Mouse (Mus musculus): ENCODE results near the gene Zmiz1. TPM values are rescaled to one million over a fixed set of nuclear protein-coding genes. Genes with fewer than 3 reads are reported as not detected.

Gene Zmiz1
- total and polyA plus RNA-seq, 2 experiments from 2014 or later: 50.6 to 135 TPM

- Histone ChIP-seq H3K36me3 (ENCODE audit: insufficient read depth, low read length) (no peaks in the 10 kb centered on the region), H3K9ac (replicated peaks; ENCODE audit: low read length) (peak overlapping the region; percentile 95), H3K4me1 (ENCODE audit: insufficient read depth, low read length) (peaks cover 45% of the 10 kb centered on the region), H3K4me2 (ENCODE audit: low read depth, low read length) (peak overlapping the region; percentile 98), H3K27me3 (ENCODE audit: insufficient read depth, low read length) (no peaks in the 10 kb centered on the region), H3K9me3 (ENCODE audit: low read length) (no peaks in the 10 kb centered on the region), H3K27ac (peak overlapping the region; percentile 96), H3K4me3 (ENCODE audit: low read length) (peak overlapping the region; percentile 65)
- ATAC-seq: peak; percentile 80
- peak; percentile 88 for DNase-seq (ENCODE audit: low spot score)
- TF ChIP-seq CTCF (IDR thresholded peaks at IDR 0.05; ENCODE audit: low read depth): no peak
- WGBS: under 1% methylated on average over 71 of the region's 103 CpGs
Observed at GRCm38 (mm10) chr14:25607141-25607967, 148.4 kb downstream of the Zmiz1 start.

DNA sequence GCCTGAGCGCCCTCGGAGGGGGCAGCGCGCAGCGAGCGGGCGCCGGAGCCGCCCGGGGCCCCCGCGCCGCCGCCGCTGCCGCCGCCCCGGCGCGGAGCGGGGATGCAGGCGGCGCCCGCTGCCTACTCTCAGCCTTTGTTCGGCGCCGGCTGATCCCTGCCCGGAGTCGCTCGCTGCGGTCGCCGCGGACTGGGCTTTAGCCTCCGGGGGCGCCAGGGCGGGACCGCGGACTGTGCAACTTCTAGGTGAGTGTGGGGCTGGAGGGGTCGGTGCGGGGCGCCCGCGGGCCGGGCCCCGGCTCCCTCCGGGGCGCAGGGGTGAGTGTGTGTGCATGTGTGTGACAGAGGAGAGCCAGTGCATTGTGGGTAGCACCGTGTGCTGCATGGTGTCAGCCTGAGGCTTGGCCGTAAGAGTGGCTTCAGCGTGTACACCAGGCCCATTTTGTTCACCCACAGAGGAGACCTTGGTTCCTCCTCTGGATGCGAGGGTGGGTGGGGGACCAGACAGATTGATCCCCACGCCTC lies 149.0 kb downstream of the Zmiz1 start:
- peak; percentile 78 for ATAC-seq
- H3K27me3 ChIP-seq (ENCODE audit: insufficient read depth, low read length): no peaks in the 10 kb centered on the region
- H3K4me3 ChIP-seq (ENCODE audit: low read length): peak overlapping the region; percentile 65

DNA sequence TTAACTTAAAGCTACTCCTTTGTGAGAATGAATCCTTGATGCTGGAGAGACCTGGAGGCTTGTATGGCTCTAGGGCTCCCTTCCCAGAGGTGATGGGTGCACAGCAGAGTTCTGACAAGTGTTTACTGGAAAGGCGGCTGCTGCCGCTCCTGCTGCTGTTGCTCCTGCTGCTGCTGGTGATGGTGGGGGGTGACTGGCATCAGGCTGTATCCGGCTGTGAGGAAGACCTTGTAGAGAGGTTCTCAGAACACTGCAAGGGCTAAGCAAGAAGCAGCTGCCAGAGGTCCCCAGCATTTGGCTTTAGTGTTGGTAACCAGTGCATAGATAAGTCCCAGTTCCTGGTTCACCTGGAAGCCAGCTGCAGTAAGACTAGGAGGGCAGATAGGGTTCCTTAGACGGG lies 149.6 kb downstream of the Zmiz1 start:
- Histone ChIP-seq H3K9me3 (ENCODE audit: low read length) (no peaks in the 10 kb centered on the region), H3K4me3 (ENCODE audit: low read length) (peak overlapping the region; percentile 65), H3K27ac (peak overlapping the region; percentile 96), H3K9ac (replicated peaks; ENCODE audit: low read length) (peak overlapping the region; percentile 95), H3K4me2 (ENCODE audit: low read depth, low read length) (peak overlapping the region; percentile 98), H3K36me3 (ENCODE audit: insufficient read depth, low read length) (no peaks in the 10 kb centered on the region), H3K27me3 (ENCODE audit: insufficient read depth, low read length) (no peaks in the 10 kb centered on the region), H3K4me1 (ENCODE audit: insufficient read depth, low read length) (peaks cover 48% of the 10 kb centered on the region)
- DNase-seq (ENCODE audit: low spot score) (no peak), ATAC-seq (no peak)
- WGBS: 10% methylated on average over 4 of the region's 4 CpGs
- no peak for TF ChIP-seq CTCF (IDR thresholded peaks at IDR 0.05; ENCODE audit: low read depth)

More for the DNA sequence above, 149.0 kb downstream of the Zmiz1 start:
- TF ChIP-seq CTCF (IDR thresholded peaks at IDR 0.05; ENCODE audit: low read depth): no peak
- peaks cover 46% of the 10 kb centered on the region for H3K4me1 ChIP-seq (ENCODE audit: insufficient read depth, low read length)
- DNase-seq (ENCODE audit: low spot score): peak; percentile 76
- under 1% methylated on average over 53 of the region's 53 CpGs for WGBS
- H3K9me3 ChIP-seq (ENCODE audit: low read length): no peaks in the 10 kb centered on the region
- peak overlapping the region; percentile 98 for H3K4me2 ChIP-seq (ENCODE audit: low read depth, low read length)
- peak overlapping the region; percentile 96 for H3K27ac ChIP-seq
- peak overlapping the region; percentile 95 for H3K9ac ChIP-seq (replicated peaks; ENCODE audit: low read length)
- no peaks in the 10 kb centered on the region for H3K36me3 ChIP-seq (ENCODE audit: insufficient read depth, low read length)

DNA sequence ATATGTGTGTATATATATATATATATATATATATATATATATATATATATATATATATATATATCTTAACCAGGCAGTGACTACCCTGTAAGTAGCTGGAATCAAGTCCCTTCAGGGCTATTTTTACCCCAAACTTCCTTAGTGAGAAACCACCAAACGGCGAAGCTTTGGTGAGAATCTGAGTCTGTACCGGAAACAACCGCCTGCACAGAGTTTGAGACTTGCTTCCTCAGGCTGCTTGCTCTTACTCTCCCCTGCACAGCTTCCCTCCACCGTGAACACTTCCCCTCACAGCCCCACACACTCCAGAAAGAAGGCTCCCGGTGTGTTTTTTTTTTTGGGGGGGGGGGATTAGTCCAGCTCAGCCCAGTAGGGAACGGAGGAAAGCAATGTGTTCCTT lies 150.4 kb downstream of the Zmiz1 start:
- Histone ChIP-seq H3K4me3 (ENCODE audit: low read length) (peak overlapping the region; percentile 31), H3K36me3 (ENCODE audit: insufficient read depth, low read length) (no peaks in the 10 kb centered on the region), H3K27me3 (ENCODE audit: insufficient read depth, low read length) (no peaks in the 10 kb centered on the region), H3K4me2 (ENCODE audit: low read depth, low read length) (peak overlapping the region; percentile 98), H3K9me3 (ENCODE audit: low read length) (no peaks in the 10 kb centered on the region), H3K9ac (replicated peaks; ENCODE audit: low read length) (0 out of 2 replicates have a peak overlapping the region, but pooled peaks have one; percentile 28), H3K27ac (no peak overlapping the region), H3K4me1 (ENCODE audit: insufficient read depth, low read length) (peaks cover 50% of the 10 kb centered on the region)
- WGBS: 49% methylated on average over 7 of the region's 7 CpGs
- no peak for TF ChIP-seq CTCF (IDR thresholded peaks at IDR 0.05; ENCODE audit: low read depth)
- DNase-seq (ENCODE audit: low spot score) (no peak), ATAC-seq (no peak)

- Histone ChIP-seq H3K27me3 (ENCODE audit: insufficient read depth, low read length) (no peaks in the 10 kb centered on the region), H3K27ac (peak overlapping the region; percentile 65), H3K4me2 (ENCODE audit: low read depth, low read length) (peak overlapping the region; percentile 98), H3K4me1 (ENCODE audit: insufficient read depth, low read length) (peaks cover 50% of the 10 kb centered on the region), H3K4me3 (ENCODE audit: low read length) (peak overlapping the region; percentile 31), H3K9ac (replicated peaks; ENCODE audit: low read length) (peak overlapping the region; percentile 35), H3K9me3 (ENCODE audit: low read length) (no peaks in the 10 kb centered on the region), H3K36me3 (ENCODE audit: insufficient read depth, low read length) (no peaks in the 10 kb centered on the region)
- 0 out of 2 replicates have a peak, but pooled peaks have one; percentile 9 for TF ChIP-seq CTCF (IDR thresholded peaks at IDR 0.05; ENCODE audit: low read depth)
- DNase-seq (ENCODE audit: low spot score): peak; percentile 31
- ATAC-seq: no peak
- 23% methylated on average over 14 of the region's 14 CpGs for WGBS
Observed at GRCm38 (mm10) chr14:25610396-25611158, 151.6 kb downstream of the Zmiz1 start.

- WGBS: 22% methylated on average over 9 of the region's 9 CpGs
- Histone ChIP-seq H3K36me3 (ENCODE audit: insufficient read depth, low read length) (no peaks in the 10 kb centered on the region), H3K9me3 (ENCODE audit: low read length) (no peaks in the 10 kb centered on the region), H3K4me2 (ENCODE audit: low read depth, low read length) (peak overlapping the region; percentile 98), H3K27ac (peak overlapping the region; percentile 65), H3K27me3 (ENCODE audit: insufficient read depth, low read length) (no peaks in the 10 kb centered on the region), H3K4me3 (ENCODE audit: low read length) (peak overlapping the region; percentile 31), H3K4me1 (ENCODE audit: insufficient read depth, low read length) (peaks cover 49% of the 10 kb centered on the region), H3K9ac (replicated peaks; ENCODE audit: low read length) (peak overlapping the region; percentile 35)
- DNase-seq (ENCODE audit: low spot score) (peak; percentile 39), ATAC-seq (no peak)
- no peak for TF ChIP-seq CTCF (IDR thresholded peaks at IDR 0.05; ENCODE audit: low read depth)
Observed at GRCm38 (mm10) chr14:25611159-25611697, 152.2 kb downstream of the Zmiz1 start.
